Mouse (Mus musculus) embryonic facial prominence, embryonic 11.5 days (tissue): ENCODE data around the gene Tmbim4. TPM values are rescaled to one million over a fixed set of nuclear protein-coding genes. Genes with fewer than 3 reads are reported as not detected.

Experiments
- ATAC-seq: fragments of 200-750 bp; cut with Nextera tagmentation; replicated peaks from 2 replicates; pipeline ENCODE4 v1.8.0; 2017; ENCODE audit warnings: low read depth; ENCODE audit not compliant: insufficient number of reproducible peaks, low FRiP score, low TSS enrichment
- DNase-seq: peaks from one replicate; pipeline ENCODE4 v3.0.0-alpha.2; 2015; ENCODE audit warnings: low spot score
- H3K27ac ChIP-seq: fragments of 300-500 bp; sonication (generic); replicated peaks from 2 replicates; pipeline ENCODE4 v1.5.1; 2014; ENCODE audit warnings: mild to moderate bottlenecking, low read depth, low read length, control low read depth
- H3K27me3 ChIP-seq: fragments of 300-500 bp; sonication (generic); 2 replicates; pipeline ENCODE4 v1.6.1; 2014; ENCODE audit warnings: mild to moderate bottlenecking, low read length, moderate library complexity, mixed read lengths; ENCODE audit not compliant: control insufficient read depth, insufficient read depth
- H3K36me3 ChIP-seq: fragments of 300-500 bp; sonication (generic); replicated peaks from 2 replicates; pipeline ENCODE4 v1.6.1; 2014; ENCODE audit warnings: low read depth, mild to moderate bottlenecking, low read length, moderate library complexity, mixed read lengths; ENCODE audit not compliant: control insufficient read depth, insufficient read depth
- H3K4me1 ChIP-seq: fragments of 300-500 bp; sonication (generic); 2 replicates; pipeline ENCODE4 v1.6.1; 2014; ENCODE audit warnings: low read length, mixed read lengths; ENCODE audit not compliant: control insufficient read depth, insufficient read depth
- H3K4me2 ChIP-seq: fragments of 300-500 bp; sonication (generic); 2 replicates; pipeline ENCODE4 v1.6.1; 2014; ENCODE audit warnings: low read depth, mild to moderate bottlenecking, control low read depth, low read length, moderate library complexity
- H3K4me3 ChIP-seq: fragments of 300-500 bp; sonication (generic); 2 replicates; pipeline ENCODE4 v1.5.1; 2014; ENCODE audit warnings: low read depth, low read length, control low read depth
- H3K9ac ChIP-seq: fragments of 300-500 bp; sonication (generic); replicated peaks from 2 replicates; pipeline ENCODE4 v1.6.1; 2014; ENCODE audit warnings: mild to moderate bottlenecking, control low read depth, low read length
- H3K9me3 ChIP-seq: fragments of 300-500 bp; sonication (generic); replicated peaks from 2 replicates; pipeline ENCODE4 v1.6.1; 2016; ENCODE audit warnings: mild to moderate bottlenecking, low read length, inconsistent platforms, mixed read lengths; ENCODE audit not compliant: control insufficient read depth
- WGBS: fragments of 180-500 bp; shearing (Covaris S2); extraction: QIAGEN DNeasy Blood & Tissue Kit; methylation state at CpG from one replicate; pipeline ENCODE4 v1.1.7; 2014; 5-methylcytosine and 5-hydroxymethylcytosine counted together
- polyA plus RNA-seq: library from polyadenylated mRNA; unstranded; fragments of >200 nt; fragmentation: Nextera tagmentation; extraction: Ambion mirVana; gene quantifications from 2 replicates; pipeline ENCODE4 v1.2.1, GENCODE M21; 2014

Tmbim4 gene
- polyA plus RNA-seq, 1 experiment from 2014 or later, result 68.5 TPM

- ATAC-seq, result no peak
- Histone ChIP-seq H3K4me3 (no peak overlapping the region), H3K9me3 (no peaks in the 10 kb centered on the region), H3K4me1 (no peaks in the 10 kb centered on the region), H3K27me3 (no peaks in the 10 kb centered on the region), H3K4me2 (no peak overlapping the region), H3K36me3 (no peaks in the 10 kb centered on the region), H3K9ac (no peak overlapping the region), H3K27ac (no peak overlapping the region)
- 91% methylated on average over 2 of the region's 2 CpGs for WGBS
- no peak for DNase-seq
Observed at GRCm38 (mm10) chr10:120183342-120183741, 18.0 kb upstream of the Tmbim4 start.

DNA sequence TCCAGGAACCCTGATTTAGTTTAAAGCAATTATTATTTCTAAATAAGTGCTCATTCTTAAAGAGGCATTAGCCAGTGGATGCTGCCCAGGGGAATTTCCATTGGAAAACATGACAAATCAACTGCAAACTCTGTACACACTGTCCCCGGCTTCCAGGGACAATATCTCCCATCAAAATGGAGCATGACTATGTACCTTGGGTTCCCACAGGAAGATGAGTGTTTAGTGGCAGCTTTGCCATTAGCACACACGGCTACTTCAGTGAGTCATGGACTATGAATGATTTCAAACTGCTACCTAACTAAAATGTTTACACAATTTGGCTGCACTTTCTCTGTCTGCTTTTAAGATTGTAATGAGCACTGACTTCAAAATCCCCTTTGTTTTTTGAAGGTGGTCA, 12.9 kb upstream of the Tmbim4 start:
- DNase-seq, result no peak
- H3K36me3 ChIP-seq, result no peaks in the 10 kb centered on the region
- no peak overlapping the region for H3K27ac ChIP-seq
- H3K9ac ChIP-seq, result no peak overlapping the region
- no peak overlapping the region for H3K4me3 ChIP-seq
- H3K4me2 ChIP-seq, result no peak overlapping the region
- no peak for ATAC-seq
- no peaks in the 10 kb centered on the region for H3K9me3 ChIP-seq
- no peaks in the 10 kb centered on the region for H3K27me3 ChIP-seq
- WGBS, result 75% methylated on average over 2 of the region's 2 CpGs
- H3K4me1 ChIP-seq, result no peaks in the 10 kb centered on the region

DNA sequence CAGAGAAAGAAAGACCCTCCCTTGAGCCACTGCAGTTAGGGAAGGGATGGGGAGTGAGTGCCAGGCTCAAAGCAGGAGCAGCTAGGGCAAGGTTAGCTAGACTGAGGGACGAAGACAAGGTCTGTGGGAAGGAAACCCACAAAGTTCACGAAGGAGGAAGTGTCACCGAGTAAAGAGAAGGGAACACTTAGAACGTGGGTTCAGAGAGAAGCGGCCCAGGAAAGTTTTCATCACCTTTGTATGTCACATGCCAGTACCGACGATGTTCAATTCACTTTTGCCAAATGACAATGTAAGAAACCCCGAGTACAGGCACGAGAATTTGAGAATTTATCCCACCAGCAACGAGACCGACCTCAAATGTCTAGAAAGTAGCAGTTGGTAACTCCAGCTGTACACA, 12.1 kb upstream of the Tmbim4 start:
- H3K27ac ChIP-seq, result no peak overlapping the region
- H3K9ac ChIP-seq, result no peak overlapping the region
- H3K9me3 ChIP-seq, result no peaks in the 10 kb centered on the region
- H3K27me3 ChIP-seq, result no peaks in the 10 kb centered on the region
- no peaks in the 10 kb centered on the region for H3K36me3 ChIP-seq
- no peaks in the 10 kb centered on the region for H3K4me1 ChIP-seq
- ATAC-seq, result no peak
- no peak overlapping the region for H3K4me3 ChIP-seq
- no peak for DNase-seq
- H3K4me2 ChIP-seq, result no peak overlapping the region
- 65% methylated on average over 11 of the region's 11 CpGs for WGBS

- ATAC-seq, result no peak
- no peak overlapping the region for H3K4me3 ChIP-seq
- no peak overlapping the region for H3K27ac ChIP-seq
- H3K36me3 ChIP-seq, result no peaks in the 10 kb centered on the region
- no peak overlapping the region for H3K4me2 ChIP-seq
- no peak for DNase-seq
- no peaks in the 10 kb centered on the region for H3K27me3 ChIP-seq
- H3K9ac ChIP-seq, result no peak overlapping the region
- H3K9me3 ChIP-seq, result no peaks in the 10 kb centered on the region
- 31% methylated on average over 6 of the region's 6 CpGs for WGBS
- no peaks in the 10 kb centered on the region for H3K4me1 ChIP-seq
Observed at GRCm38 (mm10) chr10:120189782-120190181, 11.6 kb upstream of the Tmbim4 start.

DNA sequence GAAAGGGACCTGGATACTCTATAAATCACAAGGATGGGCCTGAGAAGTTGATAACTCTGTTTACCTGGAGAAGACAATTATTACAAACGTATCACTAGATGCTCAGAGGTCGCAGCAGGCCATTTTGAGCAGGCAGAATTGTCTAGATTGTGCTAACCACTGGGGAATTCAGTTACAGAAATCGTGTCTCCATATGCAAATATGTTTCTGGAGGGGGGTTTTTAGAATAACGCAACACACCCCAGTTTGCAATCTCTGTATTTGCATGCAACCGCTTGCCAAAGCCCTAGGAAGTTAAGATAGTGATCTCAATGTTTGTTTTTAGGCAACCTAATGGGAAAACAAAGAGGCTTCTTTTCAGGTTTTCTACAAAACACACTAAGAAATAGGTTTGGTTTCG, 10.2 kb upstream of the Tmbim4 start:
- no peaks in the 10 kb centered on the region for H3K4me1 ChIP-seq
- H3K36me3 ChIP-seq, result no peaks in the 10 kb centered on the region
- no peak overlapping the region for H3K9ac ChIP-seq
- H3K9me3 ChIP-seq, result no peaks in the 10 kb centered on the region
- DNase-seq (no peak), ATAC-seq (no peak)
- no peak overlapping the region for H3K27ac ChIP-seq
- WGBS, result 81% methylated on average over 6 of the region's 6 CpGs
- H3K4me3 ChIP-seq, result no peak overlapping the region
- H3K4me2 ChIP-seq, result no peak overlapping the region
- H3K27me3 ChIP-seq, result no peaks in the 10 kb centered on the region

- Histone ChIP-seq H3K36me3 (no peaks in the 10 kb centered on the region), H3K4me3 (no peak overlapping the region), H3K27ac (no peak overlapping the region), H3K4me1 (no peaks in the 10 kb centered on the region), H3K27me3 (no peaks in the 10 kb centered on the region), H3K4me2 (no peak overlapping the region), H3K9ac (no peak overlapping the region), H3K9me3 (no peaks in the 10 kb centered on the region)
- DNase-seq (no peak), ATAC-seq (no peak)
- WGBS, result 86% methylated on average over 4 of the region's 4 CpGs
Observed at GRCm38 (mm10) chr10:120192278-120192677, 9.1 kb upstream of the Tmbim4 start.

GRCm38 (mm10) chr10:120193255-120193654, 8.1 kb upstream of the Tmbim4 start:
- H3K36me3 ChIP-seq, result no peaks in the 10 kb centered on the region

DNA sequence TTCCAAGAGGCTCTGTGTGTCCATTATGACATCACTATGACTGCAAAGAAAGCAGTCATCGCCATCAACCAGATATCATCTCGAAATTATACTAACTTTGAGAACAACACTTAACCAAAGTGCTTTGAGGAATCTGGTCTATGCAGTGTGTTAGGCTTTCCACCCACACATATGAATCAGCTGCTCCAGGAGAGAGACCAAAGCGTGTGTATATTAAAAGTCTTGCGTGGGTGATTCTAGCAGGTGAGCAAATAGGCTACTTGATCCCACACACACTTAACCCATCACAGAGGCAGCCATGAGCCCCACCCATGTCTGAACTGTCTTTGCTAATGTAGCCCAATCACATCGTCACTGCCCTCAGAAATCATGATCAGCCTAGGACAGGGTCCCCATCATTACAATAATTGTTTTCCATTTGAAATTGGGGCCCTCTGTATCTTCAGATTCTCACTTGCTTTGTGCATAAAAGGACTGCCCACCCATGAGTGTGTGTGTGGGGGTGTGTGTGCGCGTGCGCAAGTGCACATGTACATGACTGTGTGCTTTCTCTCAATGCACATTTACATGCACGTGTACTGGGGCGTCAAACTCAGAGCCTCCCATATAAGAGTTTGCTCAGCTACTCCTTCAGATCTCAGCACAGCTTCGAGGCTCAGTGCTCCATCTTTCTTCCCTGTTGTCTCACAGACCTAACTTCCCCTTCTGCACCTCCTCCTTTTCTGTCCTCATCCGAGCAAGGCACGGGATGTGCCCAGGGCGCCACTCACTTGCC, 4.1 kb upstream of the Tmbim4 start:
- no peaks in the 10 kb centered on the region for H3K9me3 ChIP-seq

More at GRCm38 (mm10) chr10:120193255-120193654, 8.1 kb upstream of the Tmbim4 start:
- no peak overlapping the region for H3K9ac ChIP-seq
- H3K4me3 ChIP-seq, result no peak overlapping the region
- no peaks in the 10 kb centered on the region for H3K27me3 ChIP-seq
- no peak overlapping the region for H3K27ac ChIP-seq
- no peak overlapping the region for H3K4me2 ChIP-seq
- WGBS, result 92% methylated on average over 8 of the region's 8 CpGs
- DNase-seq, result no peak
- H3K9me3 ChIP-seq, result no peaks in the 10 kb centered on the region
- no peaks in the 10 kb centered on the region for H3K4me1 ChIP-seq
- ATAC-seq, result no peak

More for the DNA sequence above, 4.1 kb upstream of the Tmbim4 start:
- ATAC-seq (no peak), DNase-seq (no peak)
- no peaks in the 10 kb centered on the region for H3K36me3 ChIP-seq
- H3K4me1 ChIP-seq, result no peaks in the 10 kb centered on the region
- WGBS, result 82% methylated on average over 14 of the region's 14 CpGs
- H3K27me3 ChIP-seq, result no peaks in the 10 kb centered on the region; the same call in 1 of the 2 replicates
- no peak overlapping the region for H3K4me3 ChIP-seq
- no peak overlapping the region for H3K27ac ChIP-seq
- H3K9ac ChIP-seq, result no peak overlapping the region
- no peak overlapping the region for H3K4me2 ChIP-seq
